Mouse (Mus musculus) liver, embryonic 14.5 days (tissue): ENCODE data around the gene Gpam. TPM values are rescaled to one million over a fixed set of nuclear protein-coding genes. Genes with fewer than 3 reads are reported as not detected.
A peak's percentile ranks its signal among the peaks of the same experiment; 100 is the strongest.

Experiments
- ATAC-seq: fragments of 200-750 bp; cut with Nextera tagmentation; 2 replicates; pipeline ENCODE4 v1.8.0; 2017; ENCODE audit warnings: moderate number of reproducible peaks, mild to moderate bottlenecking, moderate library complexity; ENCODE audit not compliant: insufficient read depth
- DNase-seq, 3 experiments: peaks; one replicate each; pipeline ENCODE4 v3.0.0-alpha.2; 2012 to 2013; ENCODE audit warnings: low read depth in 3 of 3, low spot score in 3 of 3
- H3K27ac ChIP-seq: fragments of 300-500 bp; sonication (generic); 2 replicates; pipeline ENCODE4 v1.5.1; 2014; ENCODE audit warnings: moderate library complexity, mild to moderate bottlenecking, control low read depth, inconsistent platforms
- H3K27me3 ChIP-seq: fragments of 300-500 bp; sonication (generic); 2 replicates; pipeline ENCODE4 v1.6.1; 2014; ENCODE audit warnings: mild to moderate bottlenecking, low read length, moderate library complexity; ENCODE audit not compliant: control insufficient read depth, insufficient read depth
- H3K36me3 ChIP-seq: fragments of 300-500 bp; sonication (generic); replicated peaks from 2 replicates; pipeline ENCODE4 v1.6.1; 2014; ENCODE audit warnings: low read depth; ENCODE audit not compliant: control insufficient read depth, insufficient read depth
- H3K4me1 ChIP-seq, 2 experiments: fragments of 200-500 bp in 1 of 2; fragments of 300-500 bp in 1 of 2; sonication (generic) in 1 of 2; replicated peaks; 2 replicates each; pipeline ENCODE4 v1.6.1; 2012 to 2014; ENCODE audit warnings: antibody characterized with exemption in 1 of 2, inconsistent platforms in 1 of 2, low read length in 1 of 2; ENCODE audit not compliant: control insufficient read depth in 2 of 2, insufficient read depth in 2 of 2
- H3K4me2 ChIP-seq: fragments of 300-500 bp; sonication (generic); 2 replicates; pipeline ENCODE4 v1.6.1; 2014; ENCODE audit warnings: low read depth, mild to moderate bottlenecking, control low read depth, moderate library complexity
- H3K4me3 ChIP-seq, 2 experiments: fragments of 200-500 bp in 1 of 2; fragments of 300-500 bp in 1 of 2; sonication (generic) in 1 of 2; 2 replicates each; pipeline ENCODE4 v1.5.1; 2012 to 2014; ENCODE audit warnings: low read depth in 2 of 2, low read length in 2 of 2, mild to moderate bottlenecking in 2 of 2, control low read depth in 1 of 2, inconsistent platforms in 1 of 2, moderate library complexity in 1 of 2; ENCODE audit not compliant: insufficient read depth in 1 of 2
- H3K9ac ChIP-seq: fragments of 300-500 bp; sonication (generic); replicated peaks from 2 replicates; pipeline ENCODE4 v1.6.1; 2014; ENCODE audit warnings: mild to moderate bottlenecking, control low read depth, moderate library complexity
- H3K9me3 ChIP-seq: fragments of 300-500 bp; sonication (generic); 2 replicates; pipeline ENCODE4 v1.6.1; 2016; ENCODE audit warnings: low read length, mixed read lengths; ENCODE audit not compliant: control insufficient read depth
- CTCF ChIP-seq: IDR thresholded peaks from 2 replicates; pipeline ENCODE4 v1.5.1; 2016; ENCODE audit warnings: antibody characterized with exemption, low read depth, control low read depth
- EP300 ChIP-seq: IDR thresholded peaks from 2 replicates; pipeline ENCODE4 v1.6.1; 2016; ENCODE audit warnings: antibody characterized with exemption, low read depth
- WGBS: fragments of 180-500 bp; shearing (Covaris S2); extraction: QIAGEN DNeasy Blood & Tissue Kit; methylation state at CpG from one replicate; pipeline ENCODE4 v1.1.7; 2014; ENCODE audit not compliant: insufficient replicate concordance; 5-methylcytosine and 5-hydroxymethylcytosine counted together
- polyA plus RNA-seq, 2 experiments: library from polyadenylated mRNA; depleted of rRNA in 1 of 2; stranded (reverse) in 1 of 2; unstranded in 1 of 2; fragments of >200 nt; fragmentation: Nextera tagmentation in 1 of 2; extraction: Ambion mirVana in 1 of 2; gene quantifications; 2 replicates each; pipeline versions ENCODE4 v1.2.1 to v1.2.3; 2012 to 2014

Gene Gpam
- polyA plus RNA-seq, 2 experiments, result 15.0 to 21.6 TPM

DNA sequence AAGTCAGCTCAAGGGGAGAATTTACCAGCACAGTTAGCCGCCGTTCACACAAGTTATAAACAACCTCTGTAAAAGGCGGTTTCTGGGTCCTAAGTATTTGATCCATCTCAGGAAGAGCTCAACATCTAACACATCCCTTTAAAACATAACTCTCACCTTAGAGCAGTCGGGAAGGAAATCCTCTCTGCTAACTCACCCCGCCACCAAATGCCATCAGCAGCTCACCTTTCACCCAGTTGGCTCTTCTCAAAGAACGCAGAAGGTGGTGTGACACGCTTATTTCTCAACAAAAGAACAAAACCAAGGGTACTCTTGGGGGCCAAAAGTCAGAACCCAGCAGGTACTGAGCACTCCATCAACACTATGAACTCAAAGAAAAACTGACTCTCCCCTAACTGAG lies 31.5 kb downstream of the Gpam start:
- no peaks in the 10 kb centered on the region for H3K27me3 ChIP-seq
- WGBS, result 79% methylated on average over 7 of the region's 7 CpGs
- TF ChIP-seq EP300 (no peak), CTCF (no peak)
- no peak overlapping the region for H3K4me2 ChIP-seq
- no peak for ATAC-seq
- no peak overlapping the region for H3K27ac ChIP-seq
- no peak for DNase-seq
- peaks cover 16 to 28% of the 10 kb centered on the region in 2 experiments for H3K4me1 ChIP-seq
- H3K9me3 ChIP-seq, result no peaks in the 10 kb centered on the region
- no peak overlapping the region for H3K9ac ChIP-seq
- H3K36me3 ChIP-seq, result peaks cover 8% of the 10 kb centered on the region
- H3K4me3 ChIP-seq, result no peak overlapping the region

- DNase-seq, result no peak
- no peak for TF ChIP-seq EP300
- TF ChIP-seq CTCF, result no peak
- Histone ChIP-seq H3K27ac (no peak overlapping the region), H3K4me1 (peaks cover 5 to 17% of the 10 kb centered on the region in 2 experiments; a peak in 2 of 4 replicates), H3K36me3 (peaks cover 24% of the 10 kb centered on the region), H3K4me3 (no peak overlapping the region), H3K9ac (no peak overlapping the region), H3K9me3 (no peaks in the 10 kb centered on the region), H3K27me3 (no peaks in the 10 kb centered on the region), H3K4me2 (no peak overlapping the region; the same call in 1 of the 2 replicates)
- ATAC-seq, result peak; percentile 22; the same call in 1 of the 2 replicates
- 68% methylated on average over 17 of the region's 17 CpGs for WGBS
Measured at GRCm38 (mm10) chr19:55091602-55092413, 35.2 kb downstream of the Gpam start.

- no peak for DNase-seq
- Histone ChIP-seq H3K27ac (no peak overlapping the region), H3K4me1 (peaks cover 13 to 21% of the 10 kb centered on the region in 2 experiments), H3K36me3 (peaks cover 22% of the 10 kb centered on the region), H3K4me2 (no peak overlapping the region; the same call in 1 of the 2 replicates), H3K4me3 (no peak overlapping the region), H3K27me3 (no peaks in the 10 kb centered on the region), H3K9ac (no peak overlapping the region), H3K9me3 (no peaks in the 10 kb centered on the region)
- ATAC-seq, result no peak
- 65% methylated on average over 12 of the region's 12 CpGs for WGBS
- TF ChIP-seq CTCF (no peak), EP300 (no peak)
Measured at GRCm38 (mm10) chr19:55090885-55091284, 36.2 kb downstream of the Gpam start.

- DNase-seq (no peak), ATAC-seq (no peak)
- Histone ChIP-seq H3K9ac (no peak overlapping the region), H3K4me1 (peaks cover 17 to 28% of the 10 kb centered on the region in 2 experiments), H3K4me2 (no peak overlapping the region), H3K4me3 (no peak overlapping the region), H3K9me3 (no peaks in the 10 kb centered on the region), H3K27me3 (no peaks in the 10 kb centered on the region), H3K27ac (no peak overlapping the region), H3K36me3 (peaks cover 20% of the 10 kb centered on the region)
- 29% methylated on average over 7 of the region's 7 CpGs for WGBS
- no peak for TF ChIP-seq EP300
- TF ChIP-seq CTCF, result no peak
Measured at GRCm38 (mm10) chr19:55090142-55090541, 36.9 kb downstream of the Gpam start.

DNA sequence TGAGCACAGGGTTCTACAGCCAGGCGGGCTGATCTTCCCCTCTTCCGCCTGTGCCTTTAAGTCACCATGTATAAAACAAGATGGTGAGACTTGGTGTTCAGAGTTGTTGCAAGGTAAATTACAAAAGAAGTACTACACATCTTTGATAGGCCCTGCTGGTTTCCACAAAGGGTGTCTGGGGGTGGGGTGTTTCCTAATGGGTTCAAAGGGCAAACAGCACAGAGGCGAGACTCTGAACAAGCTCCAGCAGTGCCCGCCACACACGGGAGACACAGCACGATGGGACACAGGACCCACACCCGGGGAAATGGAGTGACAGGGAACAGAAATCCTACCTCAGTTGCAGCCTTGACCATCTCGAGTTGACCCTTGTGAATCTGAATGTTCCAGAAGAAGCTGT lies 39.3 kb downstream of the Gpam start:
- Histone ChIP-seq H3K9me3 (no peaks in the 10 kb centered on the region), H3K27ac (no peak overlapping the region), H3K36me3 (peaks cover 26% of the 10 kb centered on the region), H3K4me3 (no peak overlapping the region), H3K27me3 (no peaks in the 10 kb centered on the region), H3K4me1 (peaks cover 20 to 31% of the 10 kb centered on the region in 2 experiments), H3K4me2 (no peak overlapping the region), H3K9ac (no peak overlapping the region)
- DNase-seq (no peak), ATAC-seq (no peak)
- no peak for TF ChIP-seq EP300
- no peak for TF ChIP-seq CTCF
- WGBS, result 79% methylated on average over 8 of the region's 8 CpGs
